Comparison of ENCODE assay signal across 7 mouse cellular contexts in genomic region chr17:15564014-15564927, GRCm38 (mm10). TPM values are rescaled to one million over a fixed set of nuclear protein-coding genes. Genes with fewer than 3 reads are reported as not detected.
DNase-seq lines count a peak whose midpoint lies in the region; ATAC-seq and TF ChIP-seq lines count a peak whose summit lies in the region.

Prdm9 (minus strand) TSS chr17:15564354.

- H3K4me2 ChIP-seq in intestine, postnatal 0 days (replicated peaks; ENCODE audit: low read depth) = peak within 1 kb of the TSS; percentile 96
- H3K4me2 ChIP-seq in midbrain, embryonic 12.5 days (replicated peaks) = peak within 1 kb of the TSS; percentile 63

- no peak for TF ChIP-seq CTCF in intestine, postnatal 0 days (IDR thresholded peaks at IDR 0.05; ENCODE audit: low read depth)
- no peak for TF ChIP-seq CTCF in small intestine, adult 2 months (IDR thresholded peaks at IDR 0.05; ENCODE audit: extremely low read depth, insufficient read length, insufficient replicate concordance, low read depth, low read length)

- peak within 1 kb of the TSS; percentile 93 for H3K27ac ChIP-seq in embryonic facial prominence, embryonic 10.5 days (replicated peaks)
- H3K27ac ChIP-seq in intestine, postnatal 0 days (ENCODE audit: low read depth, low read length) = peak within 1 kb of the TSS; percentile 86
- peak within 1 kb of the TSS; percentile 97 for H3K27ac ChIP-seq in midbrain, embryonic 12.5 days (replicated peaks)
- H3K27ac ChIP-seq in small intestine, adult 2 months (ENCODE audit: insufficient read depth, low read depth, low read length) = peak within 1 kb of the TSS; percentile 96

- intact Hi-C loops in left cerebral cortex, postnatal 4 days (cut with DNase I) = loop anchor here (10.0 kb wide), 1 partner anchor 141 kb away; the partner anchor contains the start of gene Chd1

- peaks cover 12% of the 10 kb centered on the region for H3K27me3 ChIP-seq in embryonic facial prominence, embryonic 10.5 days (replicated peaks; ENCODE audit: low read depth, poor library complexity, severe bottlenecking)
- no peaks in the 10 kb centered on the region for H3K27me3 ChIP-seq in intestine, postnatal 0 days (replicated peaks; ENCODE audit: control insufficient read depth, insufficient read depth, low read length)
- H3K27me3 ChIP-seq in midbrain, embryonic 12.5 days = peaks cover 5% of the 10 kb centered on the region; the same call in 1 of the 2 replicates
- no peaks in the 10 kb centered on the region for H3K27me3 ChIP-seq in small intestine, adult 2 months (ENCODE audit: control insufficient read depth, insufficient read depth, low read length)

- H3K4me3 ChIP-seq in embryonic facial prominence, embryonic 10.5 days = peak within 1 kb of the TSS; percentile 78
- peak within 1 kb of the TSS; percentile 76 for H3K4me3 ChIP-seq in intestine, postnatal 0 days (ENCODE audit: low read depth, low read length)
- peak within 1 kb of the TSS; percentile 64 for H3K4me3 ChIP-seq in midbrain, embryonic 12.5 days
- H3K4me3 ChIP-seq in small intestine, adult 2 months (ENCODE audit: low read depth, low read length) = peak within 1 kb of the TSS; percentile 85

- H3K36me3 ChIP-seq in embryonic facial prominence, embryonic 10.5 days (replicated peaks) = no peaks in the 10 kb centered on the region
- no peaks in the 10 kb centered on the region for H3K36me3 ChIP-seq in intestine, postnatal 0 days (ENCODE audit: control insufficient read depth, insufficient read depth)
- no peaks in the 10 kb centered on the region for H3K36me3 ChIP-seq in midbrain, embryonic 12.5 days
- H3K36me3 ChIP-seq in small intestine, adult 2 months (ENCODE audit: control insufficient read depth, insufficient read depth, low read length) = no peaks in the 10 kb centered on the region

- peaks cover 7% of the 10 kb centered on the region; the same call in 1 of the 2 replicates for H3K4me1 ChIP-seq in embryonic facial prominence, embryonic 10.5 days
- H3K4me1 ChIP-seq in intestine, postnatal 0 days (replicated peaks; ENCODE audit: control insufficient read depth, insufficient read depth, low read length) = no peaks in the 10 kb centered on the region
- H3K4me1 ChIP-seq in midbrain, embryonic 12.5 days = no peaks in the 10 kb centered on the region
- H3K4me1 ChIP-seq in small intestine, adult 2 months (ENCODE audit: control insufficient read depth, insufficient read depth, insufficient read length, low read length) = peaks cover 1% of the 10 kb centered on the region

- WGBS in embryonic facial prominence, embryonic 10.5 days = under 1% methylated on average over 43 of the region's 43 CpGs
- under 1% methylated on average over 43 of the region's 43 CpGs for WGBS in intestine, postnatal 0 days
- under 1% methylated on average over 43 of the region's 43 CpGs for WGBS in midbrain, embryonic 12.5 days
- WGBS in small intestine, adult 2 months = under 1% methylated on average over 43 of the region's 43 CpGs

- DNase-seq in adrenal gland, postnatal 10 days = peak; percentile 100
- peak; percentile 99 for DNase-seq in embryonic facial prominence, embryonic 10.5 days (ENCODE audit: low spot score)
- peak; percentile 86 for DNase-seq in gonadal fat pad, adult 2 months (ENCODE audit: low read depth)
- peak; percentile 99 for DNase-seq in left cerebral cortex, postnatal 4 days

- no peaks in the 10 kb centered on the region for H3K9me3 ChIP-seq in embryonic facial prominence, embryonic 10.5 days
- no peaks in the 10 kb centered on the region for H3K9me3 ChIP-seq in intestine, postnatal 0 days (ENCODE audit: control insufficient read depth)
- no peaks in the 10 kb centered on the region for H3K9me3 ChIP-seq in midbrain, embryonic 12.5 days

- peak; percentile 89 for TF ChIP-seq POLR2A in small intestine, adult 2 months (IDR thresholded peaks at IDR 0.05; ENCODE audit: low read depth, low read length)

- peak; percentile 100 for ATAC-seq in intestine, postnatal 0 days
- peak; percentile 98 for ATAC-seq in midbrain, embryonic 12.5 days (ENCODE audit: low FRiP score, low read depth)

- peak within 1 kb of the TSS; percentile 75 for H3K9ac ChIP-seq in intestine, postnatal 0 days (ENCODE audit: low read depth, low read length)
- H3K9ac ChIP-seq in midbrain, embryonic 12.5 days (replicated peaks) = peak within 1 kb of the TSS; percentile 75

RNA-seq across cellular contexts. Expression of gene Prdm9, which starts in this region (rescaled TPM):
- total RNA-seq in adrenal gland, postnatal 10 days (2021) = 1 to 10 TPM; 6.8 to 9.0 TPM
- 1.5 and 2.3 TPM in 2 replicates for polyA plus RNA-seq in embryonic facial prominence, embryonic 10.5 days (2016; fragmentation: Nextera tagmentation; extraction: Ambion mirVana)
- polyA plus RNA-seq in gonadal fat pad, adult 2 months (2012; rRNA removed) = 2.2 and 2.5 TPM in 2 replicates
- 1.5 and 1.8 TPM in 2 replicates for polyA plus RNA-seq in intestine, postnatal 0 days (2015; fragmentation: Nextera tagmentation; extraction: Ambion mirVana)
- total RNA-seq in left cerebral cortex, postnatal 4 days (2021) = 1 to 10 TPM; 2.8 to 3.2 TPM
- polyA plus RNA-seq in midbrain, embryonic 12.5 days (2016; fragmentation: Nextera tagmentation; extraction: Ambion mirVana) = 3.8 and 4.2 TPM in 2 replicates
- polyA plus RNA-seq in small intestine, adult 2 months (2012; rRNA removed) = 2.1 and 3.0 TPM in 2 replicates

Comparison
In these comparisons a context has a peak if more than half of its experiments do, and no peak if none do; other contexts are left out.
1. Peak in every context shown above with its lines: DNase-seq, ATAC-seq, H3K4me3 ChIP-seq and H3K27ac ChIP-seq.